Mouse (Mus musculus) heart, adult 2 months (tissue): ENCODE measurements at regions not wholly inside any gene's neighbourhood (a gene's known extent, or its start where the extent isn't known, plus 50 kb on each side); places are given as distances from the start of the nearest gene placed in this dataset.

Experiments used
- DNase-seq, 2 experiments: peaks; one replicate each; pipeline ENCODE4 v3.0.0; 2021
- H3K27ac ChIP-seq: fragments of 200-600 bp; 2 replicates; pipeline ENCODE4 v1.8.1; 2022
- H3K27me3 ChIP-seq: fragments of 200-500 bp; 2 replicates; pipeline ENCODE4 v1.6.1; 2012; ENCODE audit warnings: mild to moderate bottlenecking, low read length, inconsistent platforms, mixed read lengths; ENCODE audit not compliant: control insufficient read depth, insufficient read depth
- H3K36me3 ChIP-seq: fragments of 200-500 bp; 2 replicates; pipeline ENCODE4 v1.6.1; 2012; ENCODE audit warnings: low read length, inconsistent platforms; ENCODE audit not compliant: control insufficient read depth, insufficient read depth
- H3K4me1 ChIP-seq: fragments of 200-500 bp; 2 replicates; pipeline ENCODE4 v1.6.1; 2011; ENCODE audit warnings: low read length; ENCODE audit not compliant: control insufficient read depth, insufficient read depth
- H3K4me3 ChIP-seq: fragments of 200-600 bp; 2 replicates; pipeline ENCODE4 v1.8.1; 2022
- H3K79me2 ChIP-seq: fragments of 200-500 bp; replicated peaks from 2 replicates; pipeline ENCODE4 v1.6.1; 2012; ENCODE audit warnings: mild to moderate bottlenecking, inconsistent platforms, low read length, moderate library complexity, mixed read lengths; ENCODE audit not compliant: control insufficient read depth, insufficient read depth
- H3K9ac ChIP-seq: fragments of 200-500 bp; 2 replicates; pipeline ENCODE4 v1.6.1; 2012; ENCODE audit warnings: low read depth, mild to moderate bottlenecking, control low read depth, inconsistent platforms, low read length, mixed read lengths
- CTCF ChIP-seq: fragments of 200-600 bp; IDR thresholded peaks from 2 replicates; pipeline ENCODE4 v1.8.1; 2022; ENCODE audit warnings: antibody characterized with exemption, mild to moderate bottlenecking, moderate library complexity
- EP300 ChIP-seq: fragments of 200-500 bp; IDR thresholded peaks from 2 replicates; pipeline ENCODE4 v1.6.1; 2011; ENCODE audit warnings: low read depth, low read length, control low read depth; ENCODE audit not compliant: insufficient read depth
- POLR2A ChIP-seq: fragments of 200-500 bp; IDR thresholded peaks from 2 replicates; pipeline ENCODE4 v1.6.1; 2011; ENCODE audit warnings: mild to moderate bottlenecking, low read depth, low read length, control low read depth; ENCODE audit not compliant: insufficient read depth
- WGBS: fragments of 180-500 bp; shearing (Covaris S2); methylation state at CpG from one replicate; pipeline ENCODE4 v1.1.7; 2018; 5-methylcytosine and 5-hydroxymethylcytosine counted together
- intact Hi-C: fragments of 180-260 bp; cut with DNase I; formaldehyde crosslinking; loops from one replicate; pipeline ENCODE4 v1.15.1; 2025

DNA sequence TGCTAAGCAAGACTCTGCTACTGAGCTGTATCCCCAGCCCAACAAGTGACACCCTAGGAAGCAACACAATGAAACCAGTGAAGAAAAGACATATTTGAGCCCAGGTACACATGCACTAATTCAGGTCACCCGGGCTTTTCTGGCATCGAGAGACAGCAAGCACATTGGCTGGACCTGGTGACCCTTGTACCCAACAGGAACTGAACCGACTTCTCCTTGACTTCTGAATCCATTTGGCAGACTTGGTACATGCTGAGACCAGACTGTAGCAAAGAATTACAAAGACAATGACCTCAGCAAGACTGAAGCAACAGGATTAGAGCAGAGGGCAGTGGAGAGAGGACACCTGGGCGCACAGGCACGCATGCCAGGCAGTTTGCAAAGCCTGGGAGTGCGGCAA lies 79.1 kb downstream of the Sema4f start:
- TF ChIP-seq CTCF: no peak
- TF ChIP-seq POLR2A: no peak
- no peak for TF ChIP-seq EP300
- no peak overlapping the region for H3K9ac ChIP-seq
- peaks cover 4% of the 10 kb centered on the region; the same call in 1 of the 2 replicates for H3K4me1 ChIP-seq
- intact Hi-C loops: loop anchor here (5.0 kb wide), 1 partner anchor 108 kb away; no protein-coding TSS in a partner anchor
- no peak overlapping the region for H3K27ac ChIP-seq
- no peaks in the 10 kb centered on the region for H3K36me3 ChIP-seq
- WGBS: 85% methylated on average over 6 of the region's 6 CpGs
- no peaks in the 10 kb centered on the region for H3K27me3 ChIP-seq
- no peak for DNase-seq
- H3K79me2 ChIP-seq: no peaks in the 10 kb centered on the region
- no peak overlapping the region for H3K4me3 ChIP-seq

DNA sequence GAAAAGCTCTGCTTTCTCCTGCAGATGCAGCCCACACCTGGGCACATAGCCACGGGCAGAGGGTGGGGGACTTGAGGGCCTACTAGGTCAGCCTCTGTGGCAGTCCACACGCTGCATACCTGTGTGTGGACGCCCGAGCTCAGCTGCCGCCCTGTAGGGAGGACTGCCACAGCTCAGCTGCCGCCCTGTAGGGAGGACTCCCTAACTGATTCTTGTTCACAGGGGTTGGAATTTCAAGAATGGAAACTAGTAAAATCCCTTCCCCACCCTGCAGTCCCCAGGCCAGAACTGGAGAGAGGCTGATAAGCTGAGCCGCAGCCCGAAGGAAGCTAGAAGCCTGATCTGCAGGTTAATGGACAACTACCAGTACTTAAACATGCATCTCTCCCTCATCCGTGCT lies 82.0 kb upstream of the Hk2 start:
- 60% methylated on average over 9 of the region's 9 CpGs for WGBS
- Histone ChIP-seq H3K36me3 (no peaks in the 10 kb centered on the region), H3K27me3 (no peaks in the 10 kb centered on the region), H3K79me2 (no peaks in the 10 kb centered on the region), H3K4me3 (no peak overlapping the region), H3K9ac (no peak overlapping the region), H3K27ac (no peak overlapping the region), H3K4me1 (peaks cover 5% of the 10 kb centered on the region; the same call in 1 of the 2 replicates)
- intact Hi-C loops: no loop called here
- DNase-seq: no peak
- no peak for TF ChIP-seq EP300
- no peak for TF ChIP-seq CTCF
- no peak for TF ChIP-seq POLR2A

DNA sequence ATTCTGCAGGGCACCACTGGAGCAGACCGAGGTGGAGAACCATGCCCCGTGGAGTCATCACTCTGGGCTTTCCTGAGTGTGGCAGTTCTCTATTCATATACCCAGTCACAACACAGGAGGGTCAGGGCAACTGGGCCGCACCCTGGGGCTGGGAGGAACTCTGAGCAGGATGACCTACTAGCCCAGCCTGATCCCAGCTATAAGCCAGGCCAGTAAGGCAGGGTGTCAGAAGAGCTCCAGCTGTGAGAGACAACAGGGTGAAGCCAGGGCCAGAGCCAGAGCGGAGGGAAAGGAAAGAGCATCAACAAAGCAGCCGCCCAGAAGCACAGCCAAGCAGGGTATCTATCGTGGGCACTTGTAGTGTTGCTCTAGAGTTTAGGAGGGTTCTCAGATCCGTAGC lies 81.1 kb upstream of the Hk2 start:
- WGBS: 65% methylated on average over 7 of the region's 7 CpGs
- peak; percentile 50 to 57 for DNase-seq
- Histone ChIP-seq H3K36me3 (no peaks in the 10 kb centered on the region), H3K27me3 (no peaks in the 10 kb centered on the region), H3K27ac (peak overlapping the region; percentile 47), H3K9ac (no peak overlapping the region), H3K4me1 (peaks cover 5% of the 10 kb centered on the region; the same call in 1 of the 2 replicates), H3K79me2 (no peaks in the 10 kb centered on the region), H3K4me3 (no peak overlapping the region)
- intact Hi-C loops: no loop called here
- TF ChIP-seq CTCF (no peak), EP300 (no peak), POLR2A (no peak)

DNA sequence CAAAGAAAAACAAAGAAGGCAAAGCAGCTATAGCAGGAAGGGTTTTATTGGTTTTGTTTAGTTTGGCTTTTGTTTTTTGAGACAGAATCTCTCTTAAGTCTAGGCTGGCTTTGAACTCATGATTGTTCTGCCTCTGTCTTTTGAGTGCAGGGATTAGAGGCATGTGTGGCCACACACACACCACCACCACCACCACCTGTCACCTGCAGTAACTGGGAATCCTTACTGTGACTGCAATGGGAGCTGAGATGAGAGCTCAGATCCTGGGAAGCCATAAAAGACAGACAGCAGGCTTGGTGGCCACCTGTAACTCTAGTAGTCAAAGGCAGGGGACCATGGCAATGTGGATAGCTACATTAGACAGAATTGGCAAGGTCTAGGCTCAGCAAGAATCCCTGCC lies 80.5 kb upstream of the Hk2 start:
- intact Hi-C loops: no loop called here
- no peak overlapping the region for H3K9ac ChIP-seq
- TF ChIP-seq POLR2A: no peak
- TF ChIP-seq CTCF: no peak
- no peak for TF ChIP-seq EP300
- no peak overlapping the region for H3K4me3 ChIP-seq
- no peak for DNase-seq
- peak overlapping the region; percentile 47 for H3K27ac ChIP-seq
- H3K27me3 ChIP-seq: no peaks in the 10 kb centered on the region
- no peaks in the 10 kb centered on the region for H3K79me2 ChIP-seq
- H3K4me1 ChIP-seq: peaks cover 5% of the 10 kb centered on the region; the same call in 1 of the 2 replicates
- H3K36me3 ChIP-seq: no peaks in the 10 kb centered on the region

DNA sequence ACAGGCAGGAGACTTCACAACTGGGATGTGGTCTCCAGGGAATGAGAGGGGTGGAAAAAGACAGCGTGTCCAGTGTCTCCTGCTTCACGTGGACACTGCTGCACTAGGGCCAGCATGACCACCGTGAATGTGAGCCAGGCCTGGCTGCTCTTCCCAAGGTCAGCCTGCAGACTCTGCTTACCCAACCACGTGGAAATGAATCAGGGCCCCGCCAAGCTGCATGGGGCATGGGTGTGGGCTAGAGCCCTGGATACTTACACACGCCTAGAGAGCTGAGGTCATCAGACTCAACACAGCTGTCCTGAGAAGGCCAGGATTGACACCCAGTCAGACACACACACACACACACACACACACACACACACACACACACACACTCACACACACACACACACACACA lies 80.1 kb upstream of the Hk2 start:
- Histone ChIP-seq H3K4me1 (peaks cover 5% of the 10 kb centered on the region; the same call in 1 of the 2 replicates), H3K36me3 (no peaks in the 10 kb centered on the region), H3K27ac (peak overlapping the region; percentile 73), H3K79me2 (no peaks in the 10 kb centered on the region), H3K9ac (no peak overlapping the region), H3K27me3 (no peaks in the 10 kb centered on the region), H3K4me3 (no peak overlapping the region)
- intact Hi-C loops: no loop called here
- TF ChIP-seq EP300: peak; percentile 65; the same call in 1 of the 2 replicates
- TF ChIP-seq CTCF: no peak
- WGBS: 22% methylated on average over 6 of the region's 6 CpGs
- peak; percentile 69 to 85 for DNase-seq

DNA sequence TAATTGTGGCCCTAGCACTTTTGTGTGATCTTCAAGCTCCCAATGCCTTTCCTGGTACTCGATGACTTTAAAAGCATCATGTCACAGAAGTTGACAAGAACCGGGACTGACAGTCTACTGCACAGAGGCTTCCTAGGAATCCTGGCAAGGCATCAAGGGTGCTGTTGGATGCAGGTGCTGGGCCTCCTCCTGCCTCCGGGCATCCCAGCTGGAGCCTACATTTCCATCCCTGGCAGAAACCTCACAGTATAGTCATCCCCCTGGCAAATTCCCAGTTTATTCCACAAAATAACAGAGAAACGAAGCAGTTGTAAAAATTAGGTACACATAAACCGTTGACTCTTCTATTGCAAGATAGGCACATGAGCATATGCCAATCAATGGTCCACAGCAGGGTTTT lies 78.8 kb upstream of the Hk2 start:
- TF ChIP-seq POLR2A: no peak
- no peak for TF ChIP-seq CTCF
- TF ChIP-seq EP300: no peak
- Histone ChIP-seq H3K27me3 (no peaks in the 10 kb centered on the region), H3K9ac (no peak overlapping the region), H3K4me3 (no peak overlapping the region), H3K79me2 (no peaks in the 10 kb centered on the region), H3K27ac (no peak overlapping the region), H3K4me1 (peaks cover 5% of the 10 kb centered on the region; the same call in 1 of the 2 replicates), H3K36me3 (no peaks in the 10 kb centered on the region)
- DNase-seq: no peak
- WGBS: 71% methylated on average over 5 of the region's 5 CpGs
- intact Hi-C loops: no loop called here

DNA sequence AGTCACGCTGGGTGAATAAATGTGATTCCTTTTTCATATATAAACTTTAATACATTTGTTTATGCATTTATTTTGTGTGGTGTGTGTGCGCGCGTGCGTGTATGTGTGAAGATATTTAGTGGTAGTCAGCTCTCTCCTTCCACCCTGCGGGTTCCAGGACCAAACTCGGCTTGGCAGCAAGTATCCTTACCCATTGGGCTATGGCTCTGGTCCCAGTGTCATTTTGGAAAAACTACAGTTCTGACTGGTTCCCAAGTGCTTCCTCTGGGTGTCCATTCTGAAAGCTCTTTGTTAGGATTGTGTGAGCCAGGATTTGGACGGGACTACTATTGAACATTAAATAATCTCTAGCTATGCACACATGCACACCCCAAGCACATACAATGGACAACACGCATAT lies 76.3 kb upstream of the Hk2 start:
- Histone ChIP-seq H3K36me3 (no peaks in the 10 kb centered on the region), H3K27me3 (no peaks in the 10 kb centered on the region), H3K9ac (no peak overlapping the region), H3K79me2 (no peaks in the 10 kb centered on the region), H3K27ac (no peak overlapping the region), H3K4me1 (peaks cover 4% of the 10 kb centered on the region; the same call in 1 of the 2 replicates), H3K4me3 (no peak overlapping the region)
- no peak for TF ChIP-seq EP300
- intact Hi-C loops: no loop called here
- 93% methylated on average over 9 of the region's 9 CpGs for WGBS
- DNase-seq: no peak
